Mouse (Mus musculus) olfactory bulb, adult 2 months (tissue): ENCODE results near the gene Rplp0.

Experiments used
- CTCF ChIP-seq: fragments of 200-500 bp; IDR thresholded peaks from 2 replicates; pipeline ENCODE4 v1.5.1; 2012; ENCODE audit warnings: low read depth, mild to moderate bottlenecking, low read length, moderate library complexity; ENCODE audit not compliant: insufficient read depth
- POLR2A ChIP-seq: fragments of 200-500 bp; IDR thresholded peaks from 2 replicates; pipeline ENCODE4 v1.6.1; 2012; ENCODE audit warnings: mild to moderate bottlenecking, low read depth, low read length, moderate library complexity; ENCODE audit not compliant: insufficient read depth

GRCm38 (mm10) chr5:115551386-115551785, 7.9 kb upstream of the Rplp0 start:
- no peak for TF ChIP-seq POLR2A
- no peak for TF ChIP-seq CTCF
